Mouse (Mus musculus): ENCODE results near the gene Shb.

Gene Shb

DNA sequence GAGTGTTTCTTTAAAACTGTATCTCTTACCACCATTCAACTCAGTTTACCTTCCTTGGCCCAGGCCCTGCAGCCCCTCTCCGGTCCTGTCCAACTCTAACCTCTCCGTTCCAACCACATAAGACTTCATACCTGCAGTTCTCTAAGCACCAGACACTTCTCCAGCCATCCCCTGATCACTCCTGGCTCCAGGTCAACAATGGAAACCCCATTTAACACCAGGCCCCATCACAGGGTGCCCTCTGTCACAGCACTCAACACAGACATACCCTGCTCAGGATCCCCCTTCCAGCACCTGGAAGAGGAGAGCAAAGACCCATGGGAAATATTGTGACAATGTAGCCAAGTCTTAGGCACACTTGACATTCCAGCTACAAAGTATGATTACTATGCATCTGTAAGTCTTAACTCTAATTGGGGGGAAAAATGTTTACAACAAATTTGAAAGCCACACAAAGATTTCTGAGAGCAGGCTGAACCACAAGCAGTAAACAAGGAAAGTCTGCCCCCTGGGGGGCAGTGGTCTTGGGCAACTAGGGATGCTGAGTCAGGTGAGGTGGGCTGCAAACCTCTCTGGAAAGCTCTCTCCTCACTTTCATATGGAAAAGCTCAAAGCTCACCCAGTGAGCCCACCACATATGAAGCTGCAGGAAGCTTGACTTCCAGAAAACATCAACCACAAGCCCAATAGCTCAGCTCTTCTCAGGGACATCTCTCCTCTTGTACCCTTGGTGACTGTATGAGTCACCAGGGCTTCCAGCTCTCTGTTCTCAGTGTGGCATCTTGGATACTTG lies 4.5 kb downstream of the Shb start:
- DNase-seq (ENCODE audit: low spot score in 2 of 2): no peak

GRCm38 (mm10) chr4:45526846-45527561 lies 5.3 kb downstream of the Shb start:
- DNase-seq (ENCODE audit: low spot score in 2 of 2): no peak

DNA sequence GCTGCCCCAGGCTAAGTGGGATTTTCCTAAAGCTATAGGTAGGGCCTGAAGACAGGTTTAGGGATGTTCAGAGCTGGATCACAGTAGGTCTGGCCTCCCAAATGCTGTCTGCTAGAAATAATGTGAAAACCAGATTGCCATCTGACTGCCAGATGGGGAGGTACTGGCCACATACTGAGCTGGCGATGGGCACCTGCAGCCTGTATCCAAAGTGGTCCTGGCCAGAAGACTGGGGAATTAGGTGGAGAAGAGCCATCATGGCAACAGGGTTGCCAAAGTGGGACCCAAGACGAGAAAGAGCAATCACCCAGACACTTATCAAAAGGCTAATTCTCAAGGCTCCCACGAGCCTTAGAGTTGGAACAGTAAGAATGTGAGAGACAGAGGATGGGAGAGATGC lies 6.1 kb downstream of the Shb start:
- DNase-seq (ENCODE audit: low spot score in 2 of 2): no peak

GRCm38 (mm10) chr4:45525541-45525940 lies 6.7 kb downstream of the Shb start:
- no peak for DNase-seq (ENCODE audit: low spot score in 2 of 2)

DNA sequence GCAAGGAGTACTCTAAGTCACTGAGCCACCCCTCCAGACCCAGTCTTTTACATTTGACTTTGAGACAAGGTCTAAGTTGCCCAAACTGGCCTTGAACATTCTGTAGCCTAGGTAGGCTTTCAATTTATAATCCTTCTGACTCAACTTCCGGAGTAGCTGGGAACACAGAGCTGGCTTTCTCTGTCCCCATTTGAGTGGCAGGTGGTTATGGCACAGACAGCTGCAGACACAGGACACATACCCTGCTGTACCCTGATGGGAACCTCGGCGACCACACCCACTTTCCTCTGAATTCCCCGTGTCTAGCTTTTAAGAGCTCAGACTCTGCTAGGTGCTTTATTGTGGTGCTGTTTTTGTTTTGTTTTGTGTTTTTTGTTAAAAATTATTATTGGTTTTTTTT lies 7.7 kb downstream of the Shb start:
- no peak for DNase-seq (ENCODE audit: low spot score in 2 of 2)

DNA sequence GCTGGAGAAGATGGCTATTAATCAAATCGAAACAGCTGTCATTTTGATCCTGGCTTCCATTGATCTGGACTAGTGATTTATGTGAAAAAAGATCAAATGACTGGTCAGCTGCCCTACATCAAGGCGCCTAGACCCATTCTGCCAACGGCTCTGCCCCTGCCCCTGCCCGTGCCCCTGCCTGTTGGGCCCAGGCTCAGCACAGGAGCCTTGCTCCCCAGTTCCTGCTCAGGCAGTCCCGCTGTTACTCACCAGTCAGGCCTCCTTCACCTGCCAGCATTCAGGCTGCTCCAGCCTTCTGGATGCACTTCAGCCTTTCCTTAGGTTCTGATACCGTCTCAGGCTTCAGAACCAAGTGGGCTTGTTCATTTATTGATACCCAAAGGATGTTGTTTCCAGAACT lies 8.9 kb downstream of the Shb start:
- no peak for DNase-seq (ENCODE audit: low spot score in 2 of 2)

DNA sequence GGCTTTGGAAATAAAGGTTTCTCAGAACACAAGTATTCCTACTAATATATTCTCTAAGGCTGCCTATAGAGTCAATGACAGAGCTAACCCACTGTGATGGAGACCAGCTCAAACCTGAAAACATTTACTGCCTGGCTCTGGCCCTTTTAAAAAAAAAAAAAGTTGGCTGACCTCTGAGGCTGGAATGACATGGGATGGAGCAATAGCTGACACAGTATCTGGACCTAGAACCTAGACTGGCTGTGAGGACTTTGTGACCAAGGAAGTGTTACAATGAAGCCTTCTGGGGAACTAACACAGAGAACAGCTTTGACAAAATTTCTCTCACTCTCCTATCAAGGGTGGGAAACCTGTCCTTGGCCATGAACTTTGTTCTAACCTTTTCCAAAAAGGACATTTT lies 9.3 kb downstream of the Shb start:
- no peak for DNase-seq (ENCODE audit: low spot score in 2 of 2)

DNA sequence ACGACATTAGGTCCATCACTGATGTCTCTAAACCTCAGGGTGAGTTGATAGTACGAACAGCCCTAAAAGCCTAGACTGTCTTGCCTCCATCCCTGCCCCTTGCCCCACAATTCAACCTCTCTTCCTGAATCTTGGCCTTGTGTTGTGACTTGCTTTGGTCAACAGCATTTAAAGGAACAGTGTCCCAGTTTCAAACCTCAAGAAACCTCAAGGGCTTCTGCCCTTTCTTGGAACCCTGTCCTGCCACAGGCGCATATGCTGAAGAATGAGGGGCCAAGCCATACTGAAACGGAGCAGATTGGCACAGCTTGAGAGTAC lies 9.7 kb downstream of the Shb start:
- DNase-seq (ENCODE audit: low spot score in 2 of 2): no peak

- DNase-seq (ENCODE audit: low spot score in 2 of 2): no peak
These were observed 10.3 kb downstream of the Shb start for GRCm38 (mm10) chr4:45521705-45522582.

DNA sequence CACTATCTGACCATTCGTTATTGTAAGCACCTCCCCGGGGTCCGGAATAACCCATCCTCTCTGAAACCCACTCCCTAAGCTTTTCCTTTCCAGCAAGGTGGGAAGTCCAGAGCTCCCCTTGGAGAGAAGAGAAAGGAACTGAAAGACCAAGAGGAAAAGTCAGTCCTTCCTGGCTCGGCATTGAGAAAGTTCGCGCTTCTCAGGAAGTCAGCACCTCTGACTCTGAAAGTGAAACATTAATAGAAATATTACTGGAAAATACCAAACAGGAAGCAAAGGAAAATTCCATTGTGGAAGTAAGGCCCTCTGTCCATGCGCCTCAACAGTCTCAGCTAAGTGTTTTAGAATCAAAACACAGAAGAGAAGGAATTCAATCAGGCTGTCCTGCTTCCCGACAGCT lies 11.9 kb downstream of the Shb start:
- no peak for DNase-seq (ENCODE audit: low spot score in 2 of 2)

- DNase-seq (ENCODE audit: low spot score in 2 of 2): no peak
These were observed 14.9 kb downstream of the Shb start for GRCm38 (mm10) chr4:45517399-45517798.

GRCm38 (mm10) chr4:45515894-45516293 lies 16.4 kb downstream of the Shb start:
- no peak for DNase-seq (ENCODE audit: low spot score in 2 of 2)

DNA sequence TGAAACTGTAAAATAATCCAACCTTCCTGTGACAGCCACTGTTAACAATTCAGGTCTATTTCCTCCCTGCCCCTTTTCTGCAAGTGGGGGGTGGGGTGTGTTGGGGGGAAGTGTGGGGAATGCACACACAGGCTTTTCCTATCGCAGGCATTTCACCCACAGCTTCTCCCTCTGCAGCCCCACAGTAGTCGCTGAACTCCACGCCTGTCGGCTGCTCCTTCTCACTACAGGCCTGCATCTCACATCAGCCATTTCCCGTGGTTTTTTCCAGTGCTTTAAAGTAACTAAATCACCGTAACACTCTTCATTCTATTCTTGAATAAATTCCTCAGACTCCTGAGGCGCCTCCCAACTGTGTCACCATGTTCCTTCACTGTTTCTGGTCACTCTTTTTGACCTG lies 17.9 kb downstream of the Shb start:
- DNase-seq (ENCODE audit: low spot score in 2 of 2): no peak

DNA sequence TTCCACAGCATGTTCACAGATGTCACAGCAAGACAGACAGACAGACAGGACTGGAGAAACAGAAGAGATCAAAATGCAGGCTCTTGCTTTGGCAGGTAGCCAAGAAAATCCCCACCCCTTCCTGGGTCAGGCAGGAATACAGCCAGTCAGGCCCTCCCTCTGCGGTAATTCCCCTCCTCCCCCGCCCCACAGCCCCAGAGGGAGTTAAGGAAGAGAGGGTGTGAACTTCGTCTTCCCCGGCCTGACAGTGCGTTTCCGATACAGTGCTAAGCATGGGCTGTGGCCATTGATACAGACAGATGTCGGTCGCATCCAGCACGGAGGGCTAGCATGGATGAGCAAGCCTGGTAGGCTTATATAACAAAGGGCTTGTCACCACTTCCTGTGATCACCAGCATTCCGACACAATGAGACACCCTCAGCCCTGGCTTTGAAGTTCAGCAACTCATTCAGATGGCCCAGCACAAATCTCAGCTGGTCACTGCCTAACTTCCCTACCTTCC lies 18.4 kb downstream of the Shb start:
- no peak for DNase-seq (ENCODE audit: low spot score in 2 of 2)

DNA sequence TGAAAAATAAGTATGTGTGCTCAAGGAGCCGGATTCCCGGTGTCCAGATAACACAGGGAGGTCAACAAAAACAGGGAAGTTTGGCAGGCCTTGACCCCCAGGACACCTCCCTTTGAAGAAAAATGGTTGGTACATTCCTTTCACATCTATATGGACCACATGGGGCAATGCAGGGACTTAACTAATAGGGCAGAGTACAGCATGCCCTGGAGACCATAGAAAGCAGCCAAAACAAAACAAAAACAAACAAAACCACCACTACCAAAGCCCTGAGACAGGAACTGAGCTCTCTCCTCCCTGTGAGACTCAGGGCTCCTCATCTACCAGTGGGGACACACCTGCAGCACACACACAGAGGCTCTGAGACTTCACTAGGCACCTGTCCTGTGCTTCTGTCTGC lies 18.9 kb downstream of the Shb start:
- no peak for DNase-seq (ENCODE audit: low spot score in 2 of 2)

GRCm38 (mm10) chr4:45510163-45510562 lies 22.1 kb downstream of the Shb start:
- DNase-seq (ENCODE audit: low spot score in 2 of 2): no peak

GRCm38 (mm10) chr4:45509416-45509815 lies 22.9 kb downstream of the Shb start:
- DNase-seq (ENCODE audit: low spot score in 2 of 2): no peak

- peak in 1 of 2 experiments; percentile 40 for DNase-seq (ENCODE audit: low spot score in 2 of 2)
These were observed 23.8 kb downstream of the Shb start for GRCm38 (mm10) chr4:45508469-45508868.

DNA sequence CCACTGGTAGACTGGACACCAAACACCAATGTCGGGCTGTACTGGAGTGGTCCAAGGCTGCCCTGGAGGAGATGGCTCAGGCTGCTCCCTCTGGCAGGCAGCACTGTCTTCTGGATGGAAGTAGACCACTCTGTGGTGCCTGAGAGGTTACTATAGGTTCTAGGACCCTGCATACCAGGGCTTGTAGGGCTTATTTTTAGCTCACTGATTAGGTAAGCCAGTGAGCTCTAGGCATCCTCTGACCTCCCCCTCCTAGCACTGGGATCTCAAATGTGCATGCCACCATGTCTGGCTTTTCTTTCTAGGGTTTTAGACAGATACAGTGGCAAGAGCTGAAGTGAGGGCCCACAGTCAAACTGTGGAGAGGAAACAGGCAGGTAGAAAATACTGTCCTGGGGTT lies 24.8 kb downstream of the Shb start:
- DNase-seq (ENCODE audit: low spot score in 2 of 2): no peak

DNA sequence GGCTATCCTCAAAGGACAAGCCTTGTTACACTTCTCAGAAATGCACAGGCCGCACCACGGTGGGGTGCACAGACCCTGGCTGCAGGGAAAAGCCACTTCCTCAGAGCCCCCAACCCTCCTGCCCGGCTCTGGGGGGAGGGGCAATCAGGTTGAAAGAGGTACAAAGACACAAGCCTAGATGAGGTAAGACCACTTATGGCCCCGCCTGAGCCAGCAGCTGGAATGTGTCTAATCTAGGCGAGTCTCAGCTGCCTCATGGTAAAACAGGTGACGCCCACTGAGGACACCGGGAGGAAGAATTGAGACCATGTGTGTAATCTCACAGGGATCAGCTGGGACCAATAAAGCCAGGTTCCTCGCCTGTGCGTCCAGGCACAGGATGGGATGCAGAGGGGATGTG lies 25.2 kb downstream of the Shb start:
- DNase-seq (ENCODE audit: low spot score in 2 of 2): no peak

GRCm38 (mm10) chr4:45506613-45507012 lies 25.7 kb downstream of the Shb start:
- no peak for DNase-seq (ENCODE audit: low spot score in 2 of 2)

GRCm38 (mm10) chr4:45505671-45506070 lies 26.6 kb downstream of the Shb start:
- no peak for DNase-seq (ENCODE audit: low spot score in 2 of 2)

Measured in left cerebral cortex, adult 9 months (tissue).